Mouse (Mus musculus): ENCODE data around the gene Gabpb1. TPM values are rescaled to one million over a fixed set of nuclear protein-coding genes. Genes with fewer than 3 reads are reported as not detected.

Gene Gabpb1
- polyA plus RNA-seq, 1 experiment from 2014 or later = 71.6 TPM

- H3K4me2 ChIP-seq (replicated peaks) = peak overlapping the region; percentile 61
- H3K4me3 ChIP-seq = peak overlapping the region; percentile 90
- peaks cover 21% of the 10 kb centered on the region for H3K4me1 ChIP-seq
- WGBS = 1% methylated on average over 99 of the region's 99 CpGs
- H3K9me3 ChIP-seq = no peaks in the 10 kb centered on the region
- peak; percentile 89 for ATAC-seq (ENCODE audit: insufficient number of reproducible peaks, insufficient read depth, low FRiP score, low TSS enrichment)
- peaks cover 9% of the 10 kb centered on the region; the same call in 1 of the 2 replicates for H3K36me3 ChIP-seq
- peak overlapping the region; percentile 100 for H3K27ac ChIP-seq
- no peaks in the 10 kb centered on the region for H3K27me3 ChIP-seq
- peak overlapping the region; percentile 99 for H3K9ac ChIP-seq
Measured at GRCm38 (mm10) chr2:126675169-126676121, 692 bp downstream of the Gabpb1 start.

- under 1% methylated on average over 77 of the region's 77 CpGs for WGBS
- H3K36me3 ChIP-seq = peaks cover 9% of the 10 kb centered on the region; the same call in 1 of the 2 replicates
- H3K4me2 ChIP-seq (replicated peaks) = peak overlapping the region; percentile 61
- H3K9me3 ChIP-seq = no peaks in the 10 kb centered on the region
- peak overlapping the region; percentile 100 for H3K27ac ChIP-seq
- peak; percentile 58 for ATAC-seq (ENCODE audit: insufficient number of reproducible peaks, insufficient read depth, low FRiP score, low TSS enrichment)
- no peaks in the 10 kb centered on the region for H3K27me3 ChIP-seq
- peaks cover 21% of the 10 kb centered on the region for H3K4me1 ChIP-seq
- H3K4me3 ChIP-seq = peak overlapping the region; percentile 90
- H3K9ac ChIP-seq = peak overlapping the region; percentile 99
Measured at GRCm38 (mm10) chr2:126674441-126675168, 1.5 kb downstream of the Gabpb1 start.

- H3K4me1 ChIP-seq = peaks cover 21% of the 10 kb centered on the region
- 66% methylated on average over 13 of the region's 13 CpGs for WGBS
Measured at GRCm38 (mm10) chr2:126673317-126674242, 2.6 kb downstream of the Gabpb1 start.

GRCm38 (mm10) chr2:126668621-126669252, 7.4 kb downstream of the Gabpb1 start:
- Histone ChIP-seq H3K4me2 (replicated peaks) (no peak overlapping the region), H3K27ac (no peak overlapping the region), H3K9me3 (no peaks in the 10 kb centered on the region), H3K4me1 (peaks cover 16% of the 10 kb centered on the region), H3K36me3 (no peaks in the 10 kb centered on the region), H3K27me3 (no peaks in the 10 kb centered on the region), H3K9ac (no peak overlapping the region), H3K4me3 (no peak overlapping the region)
- 96% methylated on average over 5 of the region's 5 CpGs for WGBS
- no peak for ATAC-seq (ENCODE audit: insufficient number of reproducible peaks, insufficient read depth, low FRiP score, low TSS enrichment)

More at GRCm38 (mm10) chr2:126673317-126674242, 2.6 kb downstream of the Gabpb1 start:
- 0 out of 2 replicates have a peak, but pooled peaks cover 3% of the 10 kb centered on the region for H3K36me3 ChIP-seq
- H3K4me3 ChIP-seq = peak overlapping the region; percentile 90
- peak overlapping the region; percentile 100; the same call in 1 of the 2 replicates for H3K27ac ChIP-seq
- no peak for ATAC-seq (ENCODE audit: insufficient number of reproducible peaks, insufficient read depth, low FRiP score, low TSS enrichment)
- H3K4me2 ChIP-seq (replicated peaks) = peak overlapping the region; percentile 61
- H3K9me3 ChIP-seq = no peaks in the 10 kb centered on the region
- H3K9ac ChIP-seq = peak overlapping the region; percentile 99
- H3K27me3 ChIP-seq = no peaks in the 10 kb centered on the region

DNA sequence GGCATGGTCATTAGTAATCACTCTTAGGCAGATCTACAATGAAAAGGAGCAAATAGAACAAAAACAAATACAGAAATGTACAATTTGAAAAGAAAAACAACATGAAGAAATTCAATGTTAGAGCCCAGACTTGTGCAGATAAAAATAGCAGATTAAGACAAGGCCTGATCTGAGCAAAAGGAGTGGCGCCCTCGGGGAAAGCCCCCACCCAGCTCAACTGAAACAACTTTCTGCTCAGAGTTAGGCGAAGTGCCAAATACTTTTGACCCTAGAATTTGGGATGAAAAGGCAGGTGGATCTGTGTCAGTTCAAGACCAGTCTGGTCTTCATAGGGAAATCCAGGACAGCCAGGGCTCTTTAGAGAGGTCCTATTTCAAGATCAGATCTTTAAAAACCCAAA, 10.2 kb downstream of the Gabpb1 start:
- Histone ChIP-seq H3K9me3 (no peaks in the 10 kb centered on the region), H3K4me1 (no peaks in the 10 kb centered on the region), H3K4me3 (no peak overlapping the region), H3K4me2 (replicated peaks) (no peak overlapping the region), H3K27ac (no peak overlapping the region), H3K9ac (no peak overlapping the region), H3K36me3 (no peaks in the 10 kb centered on the region), H3K27me3 (no peaks in the 10 kb centered on the region)
- no peak for ATAC-seq (ENCODE audit: insufficient number of reproducible peaks, insufficient read depth, low FRiP score, low TSS enrichment)
- 90% methylated on average over 3 of the region's 3 CpGs for WGBS

- Histone ChIP-seq H3K9ac (no peak overlapping the region), H3K4me2 (replicated peaks) (no peak overlapping the region), H3K36me3 (no peaks in the 10 kb centered on the region), H3K4me1 (no peaks in the 10 kb centered on the region), H3K4me3 (no peak overlapping the region), H3K9me3 (no peaks in the 10 kb centered on the region), H3K27ac (no peak overlapping the region), H3K27me3 (no peaks in the 10 kb centered on the region)
- WGBS = 64% methylated on average over 4 of the region's 4 CpGs
- ATAC-seq (ENCODE audit: insufficient number of reproducible peaks, insufficient read depth, low FRiP score, low TSS enrichment) = no peak
Measured at GRCm38 (mm10) chr2:126663481-126663880, 12.7 kb downstream of the Gabpb1 start.

DNA sequence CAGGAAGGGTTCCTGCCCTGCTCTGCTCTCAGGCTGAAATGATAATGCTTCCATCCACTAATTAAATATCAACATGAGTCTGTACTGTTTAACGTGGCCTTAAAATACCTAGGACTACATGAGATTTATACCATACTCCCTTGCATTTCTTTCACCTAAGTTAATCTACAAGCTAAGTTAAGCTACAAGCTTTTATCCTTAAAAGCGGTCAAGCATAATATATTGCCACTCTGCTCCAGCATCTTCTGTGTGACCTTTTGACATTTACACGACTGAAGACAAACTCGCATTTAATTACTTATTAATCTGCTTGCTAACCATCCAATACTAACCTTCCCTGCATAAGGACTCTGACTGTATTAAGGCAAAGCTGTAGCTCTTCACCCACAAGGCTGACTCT, 23.2 kb downstream of the Gabpb1 start:
- Histone ChIP-seq H3K4me1 (no peaks in the 10 kb centered on the region), H3K9ac (no peak overlapping the region), H3K27me3 (no peaks in the 10 kb centered on the region), H3K4me3 (no peak overlapping the region), H3K36me3 (peaks cover 32% of the 10 kb centered on the region), H3K27ac (no peak overlapping the region), H3K4me2 (replicated peaks) (no peak overlapping the region), H3K9me3 (no peaks in the 10 kb centered on the region)
- WGBS = 88% methylated on average over 4 of the region's 4 CpGs
- no peak for ATAC-seq (ENCODE audit: insufficient number of reproducible peaks, insufficient read depth, low FRiP score, low TSS enrichment)

DNA sequence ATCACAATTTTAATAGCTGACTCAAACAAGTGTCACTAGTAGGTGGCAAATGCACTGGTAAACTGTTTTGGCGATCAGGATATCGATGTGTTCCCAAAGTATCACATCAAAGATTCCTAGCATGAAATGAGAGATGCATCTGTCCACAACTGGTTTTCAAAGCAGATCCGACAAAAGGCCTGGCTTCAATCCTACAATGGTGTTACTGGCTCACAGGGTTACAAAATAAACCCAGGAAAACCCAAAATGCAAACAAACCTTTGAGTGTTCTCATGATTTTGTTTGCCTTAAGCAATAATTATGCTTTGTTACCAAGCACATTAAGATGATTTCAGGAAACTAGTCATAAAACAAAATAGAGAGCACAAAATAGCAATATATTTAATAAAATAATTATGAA, 28.4 kb downstream of the Gabpb1 start:
- Histone ChIP-seq H3K4me2 (replicated peaks) (no peak overlapping the region), H3K9me3 (no peaks in the 10 kb centered on the region), H3K4me3 (no peak overlapping the region), H3K27me3 (no peaks in the 10 kb centered on the region), H3K36me3 (peaks cover 63% of the 10 kb centered on the region), H3K9ac (no peak overlapping the region), H3K27ac (no peak overlapping the region), H3K4me1 (no peaks in the 10 kb centered on the region)
- ATAC-seq (ENCODE audit: insufficient number of reproducible peaks, insufficient read depth, low FRiP score, low TSS enrichment) = no peak
- 93% methylated on average over 3 of the region's 3 CpGs for WGBS

DNA sequence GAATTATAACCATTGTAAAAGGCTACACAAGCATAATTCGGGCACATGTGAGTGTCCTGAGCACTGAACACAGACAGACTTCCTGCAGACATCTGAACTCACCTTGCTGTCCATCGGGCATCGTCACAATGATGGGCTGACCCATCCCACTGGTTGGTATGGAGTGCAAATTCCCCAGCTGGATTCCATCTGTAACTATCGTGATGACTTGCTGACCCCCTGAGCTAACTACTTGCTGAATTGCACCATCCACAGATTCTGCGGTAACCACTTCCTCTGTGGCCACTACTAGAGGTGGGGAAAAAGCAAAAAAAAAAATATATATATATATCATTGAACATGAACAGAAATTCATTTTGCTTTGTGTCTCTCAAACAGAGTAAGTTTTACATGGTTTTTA, 29.7 kb downstream of the Gabpb1 start:
- no peaks in the 10 kb centered on the region for H3K4me1 ChIP-seq
- H3K4me2 ChIP-seq (replicated peaks) = no peak overlapping the region
- no peaks in the 10 kb centered on the region for H3K27me3 ChIP-seq
- no peak overlapping the region for H3K9ac ChIP-seq
- H3K27ac ChIP-seq = no peak overlapping the region
- H3K4me3 ChIP-seq = no peak overlapping the region
- H3K36me3 ChIP-seq = peaks cover 60% of the 10 kb centered on the region
- ATAC-seq (ENCODE audit: insufficient number of reproducible peaks, insufficient read depth, low FRiP score, low TSS enrichment) = no peak
- no peaks in the 10 kb centered on the region for H3K9me3 ChIP-seq
- WGBS = 91% methylated on average over 5 of the region's 5 CpGs

GRCm38 (mm10) chr2:126644768-126645167, 31.4 kb downstream of the Gabpb1 start:
- Histone ChIP-seq H3K4me2 (replicated peaks) (no peak overlapping the region), H3K27ac (no peak overlapping the region), H3K4me1 (no peaks in the 10 kb centered on the region), H3K9ac (no peak overlapping the region), H3K9me3 (no peaks in the 10 kb centered on the region), H3K4me3 (no peak overlapping the region), H3K36me3 (peaks cover 66% of the 10 kb centered on the region), H3K27me3 (no peaks in the 10 kb centered on the region)
- no peak for ATAC-seq (ENCODE audit: insufficient number of reproducible peaks, insufficient read depth, low FRiP score, low TSS enrichment)
- 88% methylated on average over 1 of the region's 1 CpGs for WGBS

GRCm38 (mm10) chr2:126640298-126640697, 35.8 kb downstream of the Gabpb1 start:
- no peak overlapping the region for H3K4me3 ChIP-seq
- ATAC-seq (ENCODE audit: insufficient number of reproducible peaks, insufficient read depth, low FRiP score, low TSS enrichment) = no peak
- H3K27ac ChIP-seq = no peak overlapping the region
- no peaks in the 10 kb centered on the region for H3K4me1 ChIP-seq
- H3K4me2 ChIP-seq (replicated peaks) = no peak overlapping the region
- H3K9ac ChIP-seq = no peak overlapping the region
- 92% methylated on average over 2 of the region's 2 CpGs for WGBS
- no peaks in the 10 kb centered on the region for H3K27me3 ChIP-seq
- peaks cover 55% of the 10 kb centered on the region for H3K36me3 ChIP-seq
- no peaks in the 10 kb centered on the region for H3K9me3 ChIP-seq

Measured in embryonic facial prominence, embryonic 12.5 days (tissue).